Mouse (Mus musculus) fibroblast of lung, adult 2 months (primary cell): ENCODE measurements around the gene Evx1.

Experiments used
- DNase-seq: peaks from one replicate; pipeline ENCODE4 v3.0.0-alpha.2; 2011; ENCODE audit warnings: low read depth

The Evx1 gene

DNA sequence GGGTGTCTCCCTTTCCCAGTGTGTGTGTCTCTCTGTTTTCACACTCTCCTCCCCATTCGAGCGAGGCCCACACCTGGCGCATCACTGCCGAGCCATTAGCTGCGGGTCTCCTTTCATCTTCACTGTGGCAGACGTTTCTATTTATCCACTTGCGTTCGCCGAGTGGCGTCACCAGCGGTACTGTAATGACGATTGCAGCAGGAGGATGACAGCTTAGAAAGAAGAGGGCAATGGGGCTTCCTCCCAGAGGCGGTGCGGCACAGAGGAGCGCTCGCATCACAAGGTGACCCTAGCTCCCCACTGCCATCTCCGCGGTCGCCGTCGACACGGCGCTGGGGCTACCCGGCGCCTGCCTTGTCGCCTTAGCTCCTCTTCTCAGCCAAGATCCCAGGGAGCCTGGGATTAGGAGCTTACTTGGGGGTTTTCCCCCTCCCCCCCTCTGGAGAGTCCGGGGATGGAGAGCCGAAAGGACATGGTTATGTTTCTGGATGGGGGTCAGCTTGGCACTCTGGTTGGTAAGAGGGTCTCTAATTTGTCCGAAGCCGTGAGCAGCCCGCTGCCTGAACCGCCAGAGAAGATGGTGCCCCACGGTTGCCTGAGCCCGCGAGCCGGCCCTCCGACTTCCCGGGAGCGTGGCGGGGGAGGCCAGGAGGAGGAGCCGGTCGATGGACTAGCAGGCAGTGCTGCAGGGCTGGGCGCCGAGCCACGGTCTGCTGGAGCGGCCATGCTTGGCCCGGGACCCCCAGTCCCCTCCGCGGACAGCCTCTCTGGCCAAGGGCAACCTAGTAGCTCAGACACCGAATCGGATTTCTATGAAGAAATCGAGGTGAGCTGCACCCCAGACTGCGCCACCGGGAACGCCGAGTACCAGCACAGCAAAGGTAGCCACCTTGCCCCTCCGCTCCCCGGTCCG, at the start of gene Evx1:
Gene Evx1 (plus strand): TSS at position 108 of the 913 bp plus-strand sequence.
- DNase-seq, result no peak

DNA sequence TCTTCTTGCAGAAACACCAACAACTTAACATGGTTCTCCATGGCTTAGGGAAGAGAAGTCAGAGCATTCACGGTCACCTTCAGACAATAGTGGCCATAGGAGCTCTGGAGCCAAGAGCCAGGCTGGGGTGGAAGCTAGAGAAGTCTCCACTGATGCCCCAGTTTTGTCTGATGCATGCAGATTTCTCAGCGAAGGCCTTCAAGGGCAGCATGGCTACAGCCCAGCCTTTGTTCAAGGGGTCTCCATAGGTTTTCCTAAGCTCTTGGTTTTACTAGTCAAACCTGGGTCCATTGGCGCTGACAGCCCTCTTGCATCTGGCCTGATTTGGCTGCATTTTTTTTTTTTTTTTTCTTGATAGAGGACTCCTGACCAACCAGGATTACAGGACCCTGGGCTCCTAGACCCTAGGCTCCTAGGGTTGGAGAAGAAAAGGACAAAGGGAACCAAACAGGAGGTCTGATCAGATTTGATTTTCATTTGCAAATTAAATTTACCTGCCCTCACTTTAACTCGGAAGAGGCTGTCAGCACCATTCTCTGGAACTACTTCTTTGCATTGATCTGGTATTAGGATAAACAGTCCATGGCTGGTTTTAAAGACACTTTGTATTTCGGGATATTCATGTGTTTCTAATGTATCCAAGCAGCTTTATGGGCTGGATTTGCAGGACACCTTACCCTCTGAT, 49.0 kb upstream of the Evx1 start:
- no peak for DNase-seq

DNA sequence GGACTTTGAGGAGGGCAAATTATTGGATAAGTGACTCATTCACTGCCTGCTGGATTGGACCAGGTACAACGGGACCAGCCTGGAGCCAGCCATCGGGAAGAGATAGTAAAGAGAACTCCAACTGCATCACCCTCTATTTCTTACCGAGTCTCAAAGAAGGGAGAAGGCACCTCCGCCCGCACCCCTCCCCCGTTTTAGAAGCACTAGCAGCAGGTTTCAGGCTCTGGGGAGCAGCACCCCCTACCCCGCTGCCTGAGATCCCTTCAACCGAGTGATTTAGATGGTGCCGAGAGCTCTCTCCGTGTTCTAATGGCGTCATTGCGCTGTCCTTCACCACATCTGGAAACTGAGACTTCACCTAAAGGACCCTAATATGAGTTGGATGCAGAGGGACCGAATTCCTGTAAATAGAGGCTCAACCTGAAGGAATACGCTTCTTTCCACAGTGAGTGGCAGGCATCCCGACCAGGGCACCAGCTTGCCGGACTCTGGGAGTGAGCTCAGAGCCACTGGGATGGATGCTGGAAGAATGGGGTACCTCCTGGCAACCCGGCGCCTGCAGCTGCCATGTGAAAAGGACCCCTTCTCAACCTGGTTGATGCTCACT, 47.9 kb upstream of the Evx1 start:
- no peak for DNase-seq

DNA sequence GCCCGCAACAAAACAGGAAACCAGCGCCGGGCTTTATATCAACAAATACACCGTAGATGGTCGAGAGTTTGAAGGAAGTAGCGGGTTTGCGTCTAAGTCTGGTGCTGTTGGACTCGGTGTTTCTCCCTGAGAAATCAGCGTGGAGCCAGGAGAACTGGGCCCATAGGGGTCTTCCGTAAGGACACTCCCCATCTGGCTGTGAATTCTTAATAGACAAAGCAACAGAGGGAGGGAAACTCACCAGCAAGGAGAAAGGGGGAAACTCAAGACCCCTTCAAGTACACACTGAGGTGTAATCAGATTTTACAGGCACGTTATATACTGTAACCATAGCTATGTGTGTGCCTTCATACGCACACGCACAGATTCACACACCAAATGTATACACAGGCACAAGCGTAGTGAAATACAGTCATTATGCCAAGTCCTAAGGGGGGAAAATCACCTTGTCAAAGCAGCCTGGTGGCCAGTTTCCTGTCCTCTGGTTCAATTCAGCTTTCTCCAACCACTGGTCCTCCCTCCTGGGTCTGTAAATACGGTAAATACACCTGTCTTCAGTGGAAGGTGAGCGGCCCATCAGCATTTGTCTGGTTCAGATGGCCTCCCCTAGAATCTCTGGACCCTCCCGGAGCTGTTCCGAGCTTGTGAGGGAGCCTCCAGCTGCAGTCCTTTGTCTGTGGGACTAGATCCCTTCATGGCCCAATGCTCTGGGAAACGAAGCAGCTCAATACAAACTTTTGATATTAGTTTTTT, 47.2 kb upstream of the Evx1 start:
- DNase-seq, result no peak

- DNase-seq, result no peak
Observed at GRCm38 (mm10) chr6:52266666-52266985, 46.7 kb upstream of the Evx1 start.

DNA sequence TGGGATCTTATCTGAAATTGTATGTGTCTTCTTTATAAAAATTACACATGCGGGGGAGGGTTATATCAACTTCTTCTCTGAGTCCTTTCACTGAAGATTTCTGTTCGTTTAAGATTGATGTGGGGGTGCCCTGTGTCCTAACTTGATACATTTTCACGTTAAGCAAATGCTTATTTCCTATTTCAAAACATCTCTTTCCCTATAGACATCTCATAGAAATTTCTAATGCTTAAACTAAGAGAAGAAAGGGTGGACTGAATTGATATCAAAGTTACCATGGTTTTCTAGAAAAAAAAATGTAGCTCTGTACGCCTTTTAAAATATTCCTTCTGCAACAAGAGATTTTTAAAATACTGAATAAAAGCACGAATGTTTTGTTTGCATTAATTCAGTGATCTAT, 46.1 kb upstream of the Evx1 start:
- DNase-seq, result no peak

DNA sequence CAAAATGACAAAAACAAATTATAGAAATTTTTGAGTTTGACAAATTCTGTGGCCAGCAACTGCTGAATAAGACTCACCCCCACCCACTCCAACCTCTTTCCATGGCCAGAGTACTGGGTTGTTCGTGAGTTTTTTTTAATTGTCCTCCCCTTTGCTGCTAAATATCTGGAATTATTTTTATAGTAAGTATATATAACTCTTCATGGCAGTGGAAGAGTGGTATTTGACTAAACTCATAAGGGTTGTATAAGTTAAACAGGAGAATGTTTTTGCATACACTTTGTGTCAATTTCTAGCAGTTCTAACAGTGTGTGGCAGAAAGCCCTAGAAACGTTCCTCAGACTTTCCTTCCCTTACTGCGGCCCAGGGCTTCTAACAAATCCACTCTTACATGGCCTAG, 45.6 kb upstream of the Evx1 start:
- DNase-seq, result no peak

DNA sequence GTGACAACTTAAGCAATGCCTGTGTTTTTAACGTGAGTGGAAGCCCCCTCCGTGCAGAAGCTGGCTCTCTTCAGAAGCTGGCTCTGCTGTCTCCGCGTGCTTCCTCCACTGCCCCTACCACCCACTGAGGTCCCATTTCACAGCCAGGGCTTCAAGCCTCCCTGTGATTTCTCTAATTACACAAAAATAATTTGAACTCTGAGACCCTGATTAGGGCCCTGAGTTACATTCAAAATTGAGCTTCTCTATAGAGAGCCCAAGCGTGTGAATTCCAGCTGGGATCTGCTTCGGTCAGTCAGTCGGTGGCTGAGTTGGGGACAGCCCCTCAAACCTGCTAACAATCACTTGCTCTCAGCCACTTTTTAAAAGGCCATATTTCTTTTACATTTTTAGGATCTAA, 45.0 kb upstream of the Evx1 start:
- no peak for DNase-seq

DNA sequence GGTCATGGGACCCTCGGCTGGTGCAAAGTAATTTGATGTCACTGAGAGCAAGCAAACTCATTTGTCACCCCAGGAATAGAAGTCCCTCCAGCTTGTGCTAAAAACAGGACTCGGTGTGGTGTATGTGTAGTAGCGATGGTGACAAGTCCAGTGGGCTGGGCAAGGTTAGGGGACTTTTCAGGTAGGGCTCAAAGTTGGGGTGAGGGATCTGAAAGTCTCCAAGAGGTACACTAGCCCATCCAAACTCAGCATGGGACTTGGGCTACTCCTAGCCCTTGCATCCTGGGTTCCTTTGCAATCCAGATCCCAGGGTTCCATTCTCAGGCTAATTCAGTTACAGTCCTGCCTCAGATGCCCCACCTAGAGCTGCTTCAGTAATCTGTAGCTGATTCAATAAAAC, 44.5 kb upstream of the Evx1 start:
- no peak for DNase-seq

- DNase-seq, result peak; percentile 38
Observed at GRCm38 (mm10) chr6:52270494-52271480, 42.5 kb upstream of the Evx1 start.

- DNase-seq, result no peak
Observed at GRCm38 (mm10) chr6:52272766-52273655, 40.3 kb upstream of the Evx1 start.

DNA sequence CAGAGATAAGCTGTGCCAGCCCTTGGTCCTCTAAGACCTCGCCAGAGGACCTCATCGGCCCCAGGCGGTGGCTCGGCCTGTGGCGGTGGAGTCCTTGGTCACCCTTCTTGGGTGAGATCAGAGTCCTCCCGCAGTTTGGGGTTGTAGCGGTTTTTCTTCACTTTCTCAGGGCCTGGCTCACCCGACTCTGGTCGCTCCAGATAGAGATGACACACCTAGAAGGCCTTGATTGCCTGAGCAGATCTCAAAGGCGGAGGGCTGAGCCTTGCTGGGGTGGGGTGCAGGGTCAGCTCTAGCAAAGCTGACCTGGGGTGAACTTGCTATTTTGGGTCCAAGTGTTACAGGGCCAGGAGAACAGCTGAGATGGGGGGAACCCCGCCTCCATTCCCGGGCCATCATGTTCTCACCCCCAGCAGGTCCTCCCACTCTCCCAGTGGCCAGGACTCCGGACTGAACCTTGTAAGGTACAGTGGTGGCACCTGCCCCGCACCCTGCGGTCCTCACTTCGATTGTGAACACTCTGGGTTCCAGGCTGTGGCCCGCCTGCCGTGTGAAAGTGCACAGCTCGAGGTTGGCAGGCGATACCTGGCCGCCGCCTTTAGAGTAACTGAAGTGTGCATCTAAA, 39.5 kb upstream of the Evx1 start:
- DNase-seq, result no peak

- DNase-seq, result no peak
Observed at GRCm38 (mm10) chr6:52274576-52274975, 38.7 kb upstream of the Evx1 start.

- DNase-seq, result no peak
Observed at GRCm38 (mm10) chr6:52275563-52276280, 37.6 kb upstream of the Evx1 start.

DNA sequence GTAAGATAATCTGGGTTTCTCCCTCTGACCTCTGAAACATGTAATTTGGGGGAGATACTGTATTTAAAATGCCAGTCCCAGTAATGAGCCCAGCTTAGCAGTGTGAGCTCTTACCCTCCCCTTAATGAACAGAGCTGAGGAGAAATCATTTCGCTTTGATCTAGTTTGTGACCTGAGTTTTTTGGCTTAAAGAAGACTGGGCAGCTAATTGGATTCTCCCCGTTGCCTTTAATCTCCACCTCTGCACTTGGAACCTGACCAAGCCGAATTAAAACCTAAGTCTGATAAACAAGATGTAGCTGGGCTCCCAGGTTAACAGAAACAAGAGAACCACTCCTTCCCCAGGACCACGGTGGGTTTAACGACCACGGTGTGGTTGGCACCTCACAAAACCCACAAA, 36.9 kb upstream of the Evx1 start:
- no peak for DNase-seq

- no peak for DNase-seq
Observed at GRCm38 (mm10) chr6:52276920-52277319, 36.4 kb upstream of the Evx1 start.

DNA sequence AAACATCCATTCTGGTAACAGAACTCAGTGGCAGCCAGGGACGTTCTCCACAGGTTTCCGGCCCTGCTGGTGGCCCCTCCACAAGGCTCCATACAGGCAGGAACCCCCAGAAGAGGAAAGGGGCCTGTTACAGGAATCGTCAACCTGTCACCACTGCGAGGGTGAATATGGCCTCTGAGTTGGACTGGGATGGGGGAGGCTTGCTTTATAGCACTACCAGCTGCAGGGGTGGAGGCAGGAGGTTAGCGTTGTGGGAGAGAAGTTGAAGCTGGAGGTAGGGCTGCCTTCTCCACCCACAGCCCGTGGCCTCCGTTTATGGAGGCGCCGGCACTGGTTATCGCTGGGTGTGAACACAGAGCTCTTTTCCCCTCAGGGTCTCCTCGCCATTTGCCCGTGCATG, 32.2 kb upstream of the Evx1 start:
- no peak for DNase-seq

DNA sequence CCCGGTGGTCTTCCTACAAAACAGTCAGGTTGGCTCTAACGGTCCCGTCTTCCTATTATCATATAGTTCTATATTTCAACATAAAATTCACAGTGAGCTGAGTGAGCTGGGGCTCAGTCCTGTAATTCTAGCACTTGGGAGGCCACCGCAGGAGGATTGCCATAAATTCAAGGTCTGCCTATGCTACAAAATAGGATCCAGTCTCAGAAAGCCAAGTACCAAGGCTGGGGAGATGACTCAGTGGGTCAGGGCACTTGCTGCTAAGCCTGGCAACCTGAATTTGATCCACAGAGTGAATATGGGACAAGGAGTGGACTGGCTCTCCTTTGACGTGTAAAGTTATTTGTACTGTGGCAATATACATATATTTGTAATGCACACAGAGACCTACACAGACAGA, 29.4 kb upstream of the Evx1 start:
- DNase-seq, result no peak

DNA sequence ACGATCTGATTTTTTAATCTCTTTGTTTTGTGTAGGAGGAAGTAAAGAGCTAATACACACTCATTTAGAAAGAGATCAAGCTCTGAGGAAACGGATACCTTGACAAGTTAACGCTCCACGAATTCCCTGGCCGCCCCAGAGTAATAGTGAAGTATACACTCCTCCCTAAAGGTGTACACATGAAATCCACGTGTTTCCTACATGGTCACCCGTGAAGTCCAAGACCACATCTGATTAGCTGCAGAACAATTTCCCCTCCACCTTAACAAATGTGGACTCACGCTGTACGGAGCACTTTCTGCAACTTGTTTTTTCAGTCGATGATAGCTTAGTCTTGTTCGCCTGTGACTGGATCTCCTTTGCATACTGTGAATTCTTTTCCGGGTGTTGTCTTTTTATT, 23.1 kb upstream of the Evx1 start:
- no peak for DNase-seq
